Mouse (Mus musculus): Measurements from ENCODE around the gene Itpr3. TPM values are rescaled to one million over a fixed set of nuclear protein-coding genes. Genes with fewer than 3 reads are reported as not detected.
A peak's percentile ranks its signal among the peaks of the same experiment; 100 is the strongest.

The Itpr3 gene
- polyA plus RNA-seq (2015; fragmentation: Nextera tagmentation; extraction: Ambion mirVana): 0.79 and 1.2 TPM in 2 replicates

GRCm38 (mm10) chr17:27056812-27057516 is at the start of gene Itpr3:
Gene Itpr3 (plus strand): TSS chr17:27057304.
- Histone ChIP-seq H3K9ac (peak within 1 kb of the TSS; percentile 44), H3K4me3 (peak within 1 kb of the TSS; percentile 47), H3K4me1 (replicated peaks) (peaks cover 22% of the 10 kb centered on the region), H3K4me2 (peak within 1 kb of the TSS; percentile 82), H3K27ac (replicated peaks) (peak within 1 kb of the TSS; percentile 60), H3K27me3 (peaks cover 56% of the 10 kb centered on the region), H3K36me3 (no peaks in the 10 kb centered on the region), H3K9me3 (no peaks in the 10 kb centered on the region)
- WGBS: under 1% methylated on average over 62 of the region's 66 CpGs
- ATAC-seq (ENCODE audit: low FRiP score, low read depth): 0 out of 2 replicates have a peak, but pooled peaks have one; percentile 48

GRCm38 (mm10) chr17:27008277-27008676 is 48.8 kb upstream of the Itpr3 start:
- WGBS: 82% methylated on average over 2 of the region's 2 CpGs
- no peaks in the 10 kb centered on the region for H3K9me3 ChIP-seq
- no peaks in the 10 kb centered on the region for H3K36me3 ChIP-seq
- H3K9ac ChIP-seq: no peak overlapping the region
- no peaks in the 10 kb centered on the region; the same call in 1 of the 2 replicates for H3K4me1 ChIP-seq (replicated peaks)
- H3K4me2 ChIP-seq: no peak overlapping the region
- H3K27ac ChIP-seq (replicated peaks): no peak overlapping the region
- no peak for ATAC-seq (ENCODE audit: low FRiP score, low read depth)
- no peak overlapping the region for H3K4me3 ChIP-seq
- no peaks in the 10 kb centered on the region for H3K27me3 ChIP-seq

DNA sequence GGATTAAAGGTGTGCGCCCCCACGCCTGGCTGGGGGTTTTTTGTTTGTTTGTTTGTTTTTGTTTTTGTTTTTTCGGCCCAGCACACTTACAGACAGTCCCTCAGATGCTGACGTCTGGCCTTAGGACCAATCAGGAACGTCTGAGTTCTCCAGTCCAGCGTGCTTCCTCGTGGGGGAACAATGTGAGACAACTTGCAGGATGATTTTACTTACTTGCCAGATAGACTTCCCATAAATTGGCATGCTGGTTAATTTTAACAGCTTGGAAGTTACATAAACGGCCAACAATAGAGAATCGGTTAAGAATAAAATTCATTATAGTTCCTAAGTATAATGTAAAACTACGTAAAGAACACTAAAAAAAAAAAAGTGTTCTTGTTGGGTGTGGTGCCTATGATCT is 45.9 kb upstream of the Itpr3 start:
- Histone ChIP-seq H3K4me2 (no peak overlapping the region), H3K4me3 (no peak overlapping the region), H3K27me3 (no peaks in the 10 kb centered on the region), H3K36me3 (no peaks in the 10 kb centered on the region), H3K9me3 (no peaks in the 10 kb centered on the region), H3K9ac (no peak overlapping the region), H3K27ac (replicated peaks) (no peak overlapping the region), H3K4me1 (replicated peaks) (no peaks in the 10 kb centered on the region; the same call in 1 of the 2 replicates)
- ATAC-seq (ENCODE audit: low FRiP score, low read depth): no peak
- WGBS: 92% methylated on average over 10 of the region's 10 CpGs

- H3K9ac ChIP-seq: no peak overlapping the region
- no peaks in the 10 kb centered on the region for H3K36me3 ChIP-seq
- no peak overlapping the region for H3K4me3 ChIP-seq
- H3K27me3 ChIP-seq: no peaks in the 10 kb centered on the region
- H3K4me2 ChIP-seq: no peak overlapping the region; the same call in 1 of the 2 replicates
- WGBS: 62% methylated on average over 14 of the region's 14 CpGs
- ATAC-seq (ENCODE audit: low FRiP score, low read depth): no peak
- no peaks in the 10 kb centered on the region for H3K9me3 ChIP-seq
- no peaks in the 10 kb centered on the region; the same call in 1 of the 2 replicates for H3K4me1 ChIP-seq (replicated peaks)
- H3K27ac ChIP-seq (replicated peaks): no peak overlapping the region
Measured at GRCm38 (mm10) chr17:27011998-27012672, 45.0 kb upstream of the Itpr3 start.

DNA sequence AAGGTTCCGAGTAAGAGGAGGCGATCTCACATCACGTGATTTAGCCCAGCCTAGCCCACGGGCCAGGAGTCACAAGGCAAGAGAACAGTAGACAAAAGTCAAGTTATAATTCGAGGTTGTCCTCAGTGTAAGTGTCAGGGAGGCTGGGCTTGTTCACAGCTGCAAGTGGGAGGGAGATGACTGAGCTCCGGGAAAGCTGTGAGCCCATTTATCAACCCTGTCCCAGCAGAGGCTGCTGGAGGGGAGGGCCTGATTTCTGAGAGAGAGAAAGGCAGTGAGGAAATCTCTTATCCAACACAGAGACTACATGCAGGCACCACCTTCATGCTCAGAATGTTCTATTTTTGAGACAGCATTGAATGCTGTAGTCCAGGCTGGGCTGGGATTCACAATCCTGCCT is 44.2 kb upstream of the Itpr3 start:
- Histone ChIP-seq H3K9ac (no peak overlapping the region), H3K4me3 (no peak overlapping the region), H3K4me1 (replicated peaks) (peaks cover 7% of the 10 kb centered on the region), H3K9me3 (no peaks in the 10 kb centered on the region), H3K27me3 (no peaks in the 10 kb centered on the region), H3K36me3 (no peaks in the 10 kb centered on the region), H3K4me2 (no peak overlapping the region), H3K27ac (replicated peaks) (no peak overlapping the region)
- no peak for ATAC-seq (ENCODE audit: low FRiP score, low read depth)
- 32% methylated on average over 6 of the region's 6 CpGs for WGBS

DNA sequence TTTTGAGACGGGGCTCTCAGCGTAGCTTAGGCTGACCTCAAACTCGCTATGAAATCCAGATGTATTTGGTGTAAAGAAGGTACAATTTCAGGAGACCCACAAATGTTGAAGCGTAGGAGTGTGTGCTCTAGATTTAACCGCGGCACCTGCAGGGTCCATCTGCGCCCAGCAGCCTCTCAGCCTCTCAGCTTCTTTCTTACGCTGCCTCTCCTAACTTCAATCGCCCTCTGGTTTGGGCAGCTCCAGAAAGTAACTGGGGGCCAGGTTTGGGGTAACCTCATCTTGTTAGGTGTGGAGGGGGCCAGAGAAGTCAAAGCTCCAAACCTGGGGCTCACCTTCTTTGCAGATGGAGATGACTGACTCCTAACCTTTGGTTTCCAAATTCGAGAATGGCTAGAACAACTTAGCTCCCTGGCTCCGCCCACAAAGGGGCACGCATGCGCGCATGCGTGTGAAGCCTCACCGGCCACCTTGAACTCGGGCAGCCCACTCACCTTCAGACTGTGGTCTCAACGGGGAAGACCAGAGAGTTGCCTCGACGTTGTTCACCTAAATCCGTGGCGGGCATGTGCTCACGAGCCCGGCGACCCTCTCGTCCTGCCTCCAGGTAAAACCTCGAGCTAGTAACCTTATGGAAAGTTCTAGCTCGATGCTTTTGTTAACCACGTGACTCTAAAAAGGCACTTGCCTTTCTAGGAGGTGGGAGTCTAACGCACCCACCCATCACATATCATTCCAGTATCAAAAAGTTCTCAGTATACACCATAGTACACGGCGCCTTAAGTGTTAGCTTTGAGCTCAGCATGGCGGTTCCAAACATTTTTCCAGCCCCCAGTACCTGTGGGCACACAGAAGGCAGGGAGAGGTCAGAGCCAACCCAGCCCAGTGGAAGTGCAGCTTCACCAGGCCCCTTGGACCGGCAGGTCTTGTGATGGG is 39.3 kb upstream of the Itpr3 start:
- peak overlapping the region; percentile 64 for H3K27ac ChIP-seq (replicated peaks)
- H3K27me3 ChIP-seq: no peaks in the 10 kb centered on the region
- peak overlapping the region; percentile 77 for H3K4me2 ChIP-seq
- peak overlapping the region; percentile 47 for H3K9ac ChIP-seq
- peaks cover 20% of the 10 kb centered on the region for H3K36me3 ChIP-seq
- peak overlapping the region; percentile 47 for H3K4me3 ChIP-seq
- peak; percentile 76 for ATAC-seq (ENCODE audit: low FRiP score, low read depth)
- WGBS: 7% methylated on average over 34 of the region's 34 CpGs
- H3K4me1 ChIP-seq (replicated peaks): peaks cover 16% of the 10 kb centered on the region
- no peaks in the 10 kb centered on the region for H3K9me3 ChIP-seq

- 22% methylated on average over 12 of the region's 12 CpGs for WGBS
- peaks cover 16% of the 10 kb centered on the region for H3K4me1 ChIP-seq (replicated peaks)
- 0 out of 2 replicates have a peak overlapping the region, but pooled peaks have one; percentile 47 for H3K9ac ChIP-seq
- peak overlapping the region; percentile 77 for H3K4me2 ChIP-seq
- 0 out of 2 replicates have a peak, but pooled peaks have one; percentile 4 for ATAC-seq (ENCODE audit: low FRiP score, low read depth)
- H3K36me3 ChIP-seq: peaks cover 24% of the 10 kb centered on the region
- no peaks in the 10 kb centered on the region for H3K9me3 ChIP-seq
- H3K4me3 ChIP-seq: peak overlapping the region; percentile 47
- H3K27ac ChIP-seq (replicated peaks): peak overlapping the region; percentile 64
- H3K27me3 ChIP-seq: no peaks in the 10 kb centered on the region
Measured at GRCm38 (mm10) chr17:27018555-27019196, 38.4 kb upstream of the Itpr3 start.

- ATAC-seq (ENCODE audit: low FRiP score, low read depth): no peak
- no peaks in the 10 kb centered on the region for H3K27me3 ChIP-seq
- no peak overlapping the region for H3K4me2 ChIP-seq
- H3K4me1 ChIP-seq (replicated peaks): peaks cover 16% of the 10 kb centered on the region
- peaks cover 44% of the 10 kb centered on the region for H3K36me3 ChIP-seq
- no peak overlapping the region for H3K4me3 ChIP-seq
- H3K9ac ChIP-seq: no peak overlapping the region
- 92% methylated on average over 14 of the region's 14 CpGs for WGBS
- no peak overlapping the region for H3K27ac ChIP-seq (replicated peaks)
- H3K9me3 ChIP-seq: no peaks in the 10 kb centered on the region
Measured at GRCm38 (mm10) chr17:27021076-27021475, 36.0 kb upstream of the Itpr3 start.

DNA sequence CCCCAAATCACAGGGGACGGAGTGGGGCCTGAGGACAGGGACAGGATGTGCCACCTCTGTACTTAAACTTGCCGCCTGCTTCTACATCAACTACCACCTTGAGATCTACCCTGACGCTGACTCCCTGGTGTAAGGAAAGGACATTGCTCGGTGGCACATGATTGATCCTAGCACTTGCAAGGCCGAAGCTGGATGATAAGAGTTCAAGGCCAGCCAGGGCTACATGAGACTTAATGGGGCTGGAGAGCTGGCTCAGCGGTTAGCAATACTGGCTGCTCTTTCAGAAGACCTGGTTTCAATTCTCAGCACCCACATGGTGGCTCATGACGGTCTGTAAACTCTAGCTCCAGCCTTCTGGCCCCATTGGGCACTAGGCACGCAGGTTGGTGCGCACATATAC is 35.4 kb upstream of the Itpr3 start:
- Histone ChIP-seq H3K4me1 (replicated peaks) (peaks cover 17% of the 10 kb centered on the region), H3K27me3 (no peaks in the 10 kb centered on the region), H3K4me3 (no peak overlapping the region), H3K27ac (replicated peaks) (no peak overlapping the region), H3K9me3 (no peaks in the 10 kb centered on the region), H3K4me2 (no peak overlapping the region), H3K9ac (no peak overlapping the region), H3K36me3 (peaks cover 44% of the 10 kb centered on the region)
- 93% methylated on average over 9 of the region's 9 CpGs for WGBS
- no peak for ATAC-seq (ENCODE audit: low FRiP score, low read depth)

DNA sequence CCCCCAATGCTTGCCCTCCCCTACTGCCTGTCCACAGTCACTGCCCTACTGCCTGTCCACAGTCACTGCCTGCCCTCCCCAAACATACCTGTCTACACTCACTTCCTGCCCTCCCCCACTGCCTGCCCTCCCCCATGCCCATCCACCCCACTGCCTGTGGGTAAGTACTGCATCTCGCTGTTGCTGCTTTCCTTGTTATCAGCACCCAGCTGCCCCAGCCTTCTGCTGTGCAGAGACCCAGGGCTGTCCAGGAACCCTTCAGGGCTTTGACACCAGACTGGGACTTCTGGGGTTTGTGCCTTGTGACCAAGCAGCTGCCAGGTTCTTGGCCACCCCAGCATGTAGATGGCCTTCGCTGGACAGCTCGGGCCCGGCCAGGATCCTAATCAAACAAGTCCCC is 33.8 kb upstream of the Itpr3 start:
- no peak overlapping the region for H3K27ac ChIP-seq (replicated peaks)
- no peak for ATAC-seq (ENCODE audit: low FRiP score, low read depth)
- no peak overlapping the region for H3K4me3 ChIP-seq
- H3K4me2 ChIP-seq: no peak overlapping the region
- no peak overlapping the region for H3K9ac ChIP-seq
- H3K27me3 ChIP-seq: no peaks in the 10 kb centered on the region
- H3K4me1 ChIP-seq (replicated peaks): peaks cover 21% of the 10 kb centered on the region
- H3K9me3 ChIP-seq: no peaks in the 10 kb centered on the region
- peaks cover 44% of the 10 kb centered on the region for H3K36me3 ChIP-seq
- 90% methylated on average over 4 of the region's 4 CpGs for WGBS

- H3K4me2 ChIP-seq: no peak overlapping the region
- 96% methylated on average over 17 of the region's 17 CpGs for WGBS
Measured at GRCm38 (mm10) chr17:27025326-27025902, 31.7 kb upstream of the Itpr3 start.

More at GRCm38 (mm10) chr17:27025326-27025902, 31.7 kb upstream of the Itpr3 start:
- H3K4me3 ChIP-seq: no peak overlapping the region
- H3K9me3 ChIP-seq: no peaks in the 10 kb centered on the region
- peaks cover 16% of the 10 kb centered on the region for H3K4me1 ChIP-seq (replicated peaks)
- peaks cover 42% of the 10 kb centered on the region for H3K36me3 ChIP-seq
- H3K9ac ChIP-seq: no peak overlapping the region
- no peak overlapping the region for H3K27ac ChIP-seq (replicated peaks)
- ATAC-seq (ENCODE audit: low FRiP score, low read depth): no peak
- H3K27me3 ChIP-seq: no peaks in the 10 kb centered on the region
